Mouse (Mus musculus) macrophage (primary cell): ENCODE results near the gene Mrpl39. TPM values are rescaled to one million over a fixed set of nuclear protein-coding genes. Genes with fewer than 3 reads are reported as not detected.
A peak's percentile ranks its signal among the peaks of the same experiment; 100 is the strongest.

Source experiments
- H3K27ac ChIP-seq: fragments of 350-480 bp; formaldehyde crosslinking; 2 replicates; pipeline ENCODE4 v1.9.0; 2021
- H3K36me3 ChIP-seq: fragments of 350-480 bp; formaldehyde crosslinking; 2 replicates; pipeline ENCODE4 v1.9.0; 2021; ENCODE audit errors: inconsistent target
- H3K4me3 ChIP-seq: fragments of 350-480 bp; formaldehyde crosslinking; 2 replicates; pipeline ENCODE4 v1.9.0; 2021; ENCODE audit errors: inconsistent target
- H3K79me2 ChIP-seq: fragments of 350-480 bp; formaldehyde crosslinking; 2 replicates; pipeline ENCODE4 v1.9.0; 2021; ENCODE audit errors: inconsistent target
- WGBS: methylation state at CpG from one replicate; pipeline ENCODE4 v1.1.7; 2026; ENCODE audit warnings: inconsistent platforms; ENCODE audit not compliant: missing documents; 5-methylcytosine and 5-hydroxymethylcytosine counted together
- polyA plus RNA-seq: library from polyadenylated mRNA; stranded (reverse); fragments of 250-400 nt; gene quantifications from 3 replicates; pipeline ENCODE4 v1.2.4, GENCODE M21; 2018; ENCODE audit warnings: inconsistent platforms

Gene Mrpl39
- polyA plus RNA-seq, 1 experiment from 2014 or later: 30.4 TPM

DNA sequence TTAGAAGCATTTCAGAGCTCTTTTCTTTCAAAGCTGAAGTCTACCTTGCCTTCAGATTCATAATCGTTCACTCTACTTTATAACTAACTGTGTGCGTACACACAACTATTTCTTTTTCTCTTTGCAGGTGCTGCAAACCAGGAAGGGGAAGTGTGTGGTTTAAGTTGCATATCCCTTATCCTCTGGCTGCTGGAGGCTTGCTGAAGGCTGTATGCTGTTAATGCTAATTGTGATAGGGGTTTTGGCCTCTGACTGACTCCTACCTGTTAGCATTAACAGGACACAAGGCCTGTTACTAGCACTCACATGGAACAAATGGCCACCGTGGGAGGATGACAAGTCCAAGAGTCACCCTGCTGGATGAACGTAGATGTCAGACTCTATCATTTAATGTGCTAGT is 21.6 kb downstream of the Mrpl39 start:
- H3K4me3 ChIP-seq: no peak overlapping the region
- no peaks in the 10 kb centered on the region for H3K79me2 ChIP-seq
- no peak overlapping the region for H3K27ac ChIP-seq
- 37% methylated on average over 4 of the region's 4 CpGs for whole genome bisulfite sequencing
- H3K36me3 ChIP-seq: 0 out of 2 replicates have a peak, but pooled peaks cover 9% of the 10 kb centered on the region

DNA sequence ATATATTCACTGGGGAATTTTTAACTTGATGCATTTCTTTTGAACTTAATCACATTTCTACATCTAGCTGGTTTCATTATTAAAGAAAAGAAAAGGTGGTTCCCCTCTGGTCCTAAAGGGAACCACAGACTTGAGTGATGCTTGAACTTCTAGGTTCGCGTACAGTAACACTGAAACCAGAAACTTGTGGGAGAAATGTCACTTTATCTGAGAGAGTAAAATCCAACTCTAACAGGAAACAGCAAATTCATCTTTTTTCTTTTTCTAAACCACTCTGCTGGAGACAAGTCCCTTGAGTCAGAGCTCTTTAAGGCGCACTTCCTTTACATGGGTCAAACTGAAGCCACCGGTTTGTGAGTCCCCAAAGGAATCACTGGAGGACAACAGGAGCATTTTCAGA is 22.4 kb downstream of the Mrpl39 start:
- Histone ChIP-seq H3K27ac (no peak overlapping the region), H3K36me3 (0 out of 2 replicates have a peak, but pooled peaks cover 2% of the 10 kb centered on the region), H3K79me2 (no peaks in the 10 kb centered on the region), H3K4me3 (no peak overlapping the region)
- 27% methylated on average over 4 of the region's 4 CpGs for WGBS

DNA sequence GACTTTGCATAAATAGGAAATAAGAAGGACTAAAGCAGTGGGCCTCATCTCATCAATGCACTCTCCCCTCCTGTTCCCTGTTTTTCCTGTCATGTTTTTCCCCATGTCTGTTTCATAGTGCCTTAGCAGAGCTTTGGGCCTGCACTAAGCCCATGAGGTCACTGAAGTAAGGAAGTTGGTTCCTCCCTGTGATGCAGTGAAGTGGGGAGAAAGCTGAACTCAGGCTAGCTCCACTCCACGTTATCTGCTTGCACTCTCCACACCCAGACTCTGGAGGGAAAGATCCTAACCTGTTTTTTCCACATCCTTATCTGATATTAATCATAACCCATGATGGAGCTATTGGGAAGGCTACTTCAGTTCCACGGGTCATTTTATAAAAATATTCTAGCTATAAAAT is 26.9 kb downstream of the Mrpl39 start:
- 77% methylated on average over 2 of the region's 2 CpGs for WGBS
- Histone ChIP-seq H3K79me2 (no peaks in the 10 kb centered on the region), H3K27ac (no peak overlapping the region), H3K36me3 (no peaks in the 10 kb centered on the region), H3K4me3 (no peak overlapping the region)

DNA sequence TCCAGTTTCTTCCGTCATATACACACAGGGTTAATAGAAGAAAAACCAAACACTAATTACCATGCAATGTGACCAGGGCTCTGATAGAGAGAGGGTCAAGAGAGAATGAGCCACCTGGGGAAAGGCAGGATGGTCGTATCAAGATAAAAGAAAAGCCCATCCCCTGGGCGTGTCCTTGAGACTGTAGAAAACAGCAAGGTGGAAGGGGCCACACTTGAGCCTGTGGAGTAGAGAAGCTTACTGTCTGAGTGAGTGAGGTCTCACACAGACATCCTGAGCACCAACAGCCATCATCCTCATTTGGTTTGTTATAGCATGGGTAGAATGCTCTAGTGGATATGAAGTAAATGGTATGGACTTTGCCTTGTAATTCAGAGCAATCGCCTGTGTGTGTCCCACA is 27.7 kb downstream of the Mrpl39 start:
- Histone ChIP-seq H3K4me3 (no peak overlapping the region), H3K27ac (no peak overlapping the region), H3K79me2 (no peaks in the 10 kb centered on the region), H3K36me3 (no peaks in the 10 kb centered on the region)
- WGBS: 90% methylated on average over 4 of the region's 4 CpGs

DNA sequence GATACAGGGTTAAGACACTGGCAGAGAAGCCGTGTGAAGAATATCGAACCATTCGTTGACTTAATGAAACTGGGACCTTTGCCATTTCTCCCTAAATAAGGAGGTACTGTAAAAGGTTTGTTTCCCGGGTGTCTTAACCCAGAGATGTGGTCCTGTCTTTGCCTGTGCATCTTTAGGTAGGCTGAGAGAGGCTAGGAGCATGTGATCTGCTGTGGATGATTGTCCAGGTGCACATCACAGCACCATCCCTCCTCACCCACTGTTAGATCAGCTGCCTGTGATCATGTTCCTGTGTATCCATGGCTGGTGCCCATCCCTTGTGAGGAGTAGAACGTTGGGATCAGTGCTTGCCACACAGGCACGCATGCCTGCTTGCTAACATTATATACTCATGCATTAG is 29.0 kb downstream of the Mrpl39 start:
- Histone ChIP-seq H3K4me3 (no peak overlapping the region), H3K79me2 (no peaks in the 10 kb centered on the region), H3K27ac (no peak overlapping the region), H3K36me3 (no peaks in the 10 kb centered on the region)
- WGBS: 94% methylated on average over 6 of the region's 6 CpGs

DNA sequence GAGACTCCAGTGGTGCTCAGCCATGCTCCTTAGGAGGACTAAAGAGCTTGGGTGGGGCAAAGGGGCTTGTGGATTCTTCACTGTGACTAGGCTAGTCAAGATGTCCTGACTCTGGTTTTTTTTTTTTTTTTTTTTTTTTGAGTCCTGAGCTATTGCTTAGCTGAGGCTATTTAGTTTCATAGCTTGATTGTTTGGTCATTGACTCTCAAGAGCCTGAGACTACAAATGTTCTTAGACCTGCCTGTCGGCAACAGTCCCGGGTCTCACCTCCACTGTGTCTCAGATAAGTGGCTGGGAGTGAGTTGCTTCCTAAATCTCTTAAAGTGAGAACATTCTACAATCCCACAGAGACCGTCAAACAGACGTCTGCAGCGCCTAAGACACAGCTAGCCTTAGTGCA is 30.0 kb downstream of the Mrpl39 start:
- Histone ChIP-seq H3K36me3 (no peaks in the 10 kb centered on the region), H3K27ac (no peak overlapping the region), H3K4me3 (no peak overlapping the region), H3K79me2 (no peaks in the 10 kb centered on the region)
- 95% methylated on average over 5 of the region's 5 CpGs for WGBS

DNA sequence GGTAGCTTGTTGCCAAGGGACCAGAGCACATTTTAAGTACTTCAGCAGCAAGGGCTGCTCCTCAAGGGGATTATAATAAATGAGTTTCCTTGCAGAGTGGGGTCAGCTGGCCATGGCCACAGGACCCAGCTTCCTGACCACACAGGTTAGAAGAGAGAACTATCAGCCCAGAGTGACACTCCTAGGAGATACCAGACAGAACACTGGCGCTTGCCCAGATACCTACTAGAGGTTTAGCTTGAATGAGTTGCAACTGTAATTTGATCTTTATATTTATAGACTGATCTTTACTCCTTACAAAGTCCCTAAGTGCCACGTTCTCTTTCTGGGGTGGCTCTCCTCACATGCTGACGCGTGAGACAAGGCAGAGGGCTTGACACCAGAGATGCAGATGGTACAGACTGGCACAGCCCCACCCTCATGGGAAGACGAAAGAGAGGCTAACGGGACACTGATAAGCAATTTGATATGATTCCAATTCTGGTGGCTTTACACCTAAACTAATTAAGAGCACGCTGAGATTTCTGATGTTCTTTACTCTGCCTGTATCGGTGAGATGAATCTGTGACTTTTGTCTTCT is 30.8 kb downstream of the Mrpl39 start:
- no peaks in the 10 kb centered on the region for H3K79me2 ChIP-seq
- 83% methylated on average over 8 of the region's 8 CpGs for WGBS
- H3K27ac ChIP-seq: no peak overlapping the region
- no peaks in the 10 kb centered on the region for H3K36me3 ChIP-seq
- H3K4me3 ChIP-seq: no peak overlapping the region

DNA sequence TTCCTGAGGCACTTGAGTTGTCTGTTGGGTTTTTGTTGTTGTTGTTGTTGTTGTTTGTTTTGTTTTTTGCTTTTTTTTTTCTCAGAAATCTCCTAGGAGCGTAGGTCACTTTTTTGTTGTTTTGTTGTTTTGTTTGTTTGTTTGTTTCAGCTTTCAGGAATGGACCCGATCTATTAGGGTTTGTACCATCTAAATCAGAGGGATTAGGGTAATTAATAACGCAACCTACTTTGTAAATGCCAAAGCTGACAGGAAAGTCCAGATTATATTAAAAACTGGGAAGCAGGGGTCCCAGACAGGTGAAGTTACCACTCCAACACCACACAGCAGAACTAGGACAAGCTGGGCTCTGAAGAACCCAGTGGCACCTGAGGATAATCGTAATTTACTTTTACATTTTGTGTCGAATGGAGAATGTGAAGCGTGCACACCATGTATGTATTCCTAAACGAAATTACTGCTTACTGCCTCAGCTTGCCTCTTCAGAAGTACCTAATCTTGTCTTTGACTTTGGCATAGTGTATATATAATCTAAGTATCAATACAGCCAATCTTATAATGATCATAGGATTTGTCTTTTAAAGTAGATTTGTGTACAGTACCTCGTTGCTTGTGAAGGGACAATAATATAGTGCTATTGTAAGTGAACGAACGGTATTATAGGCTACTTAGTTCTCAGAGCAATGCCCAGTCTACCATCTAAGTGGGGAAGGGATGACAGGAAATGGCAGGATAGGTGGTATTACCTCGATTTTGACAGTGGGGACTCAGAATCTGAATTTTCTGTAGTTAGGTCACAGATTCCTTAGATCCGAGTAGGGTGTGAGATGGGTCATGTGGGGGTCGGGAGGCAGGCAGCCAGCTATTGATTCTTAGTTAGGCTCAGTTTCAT is 31.5 kb downstream of the Mrpl39 start:
- 66% methylated on average over 13 of the region's 13 CpGs for WGBS
- no peak overlapping the region; the same call in 1 of the 2 replicates for H3K4me3 ChIP-seq

DNA sequence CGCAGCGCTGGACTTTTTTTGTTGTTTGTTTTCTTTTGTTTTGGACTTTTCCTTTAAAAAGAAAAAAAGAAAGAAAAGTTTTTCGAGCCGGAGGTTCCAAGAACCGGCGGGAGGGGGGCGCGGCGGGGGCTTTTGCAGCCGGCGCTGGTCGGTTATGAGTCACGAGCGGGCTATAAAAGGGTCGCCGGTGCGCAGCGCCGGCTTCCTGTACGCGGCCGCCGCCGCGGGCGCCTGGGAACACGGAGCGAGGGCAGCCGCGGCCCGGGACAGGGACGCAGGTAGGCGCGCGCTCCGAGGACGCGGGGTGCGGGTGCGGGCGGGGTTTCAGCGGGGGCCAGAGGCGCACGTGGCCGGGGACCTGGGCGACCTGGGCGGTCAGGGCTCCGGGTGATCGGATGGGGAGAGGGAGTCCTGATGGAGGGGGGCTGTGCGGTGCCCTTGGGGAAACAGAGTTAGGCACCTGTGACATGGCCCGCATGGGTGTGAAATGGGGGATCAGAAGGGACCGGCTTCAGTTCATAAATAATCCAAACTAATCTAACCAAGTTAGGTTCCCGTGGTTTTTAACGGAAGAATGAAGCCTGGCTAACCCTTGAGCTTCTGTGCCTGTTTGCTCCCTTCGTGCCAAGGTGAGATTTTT is 32.3 kb downstream of the Mrpl39 start:
- WGBS: 2% methylated on average over 53 of the region's 55 CpGs

More for the DNA sequence above, 31.5 kb downstream of the Mrpl39 start:
- H3K27ac ChIP-seq: no peak overlapping the region
- H3K79me2 ChIP-seq: no peaks in the 10 kb centered on the region
- no peaks in the 10 kb centered on the region for H3K36me3 ChIP-seq

DNA sequence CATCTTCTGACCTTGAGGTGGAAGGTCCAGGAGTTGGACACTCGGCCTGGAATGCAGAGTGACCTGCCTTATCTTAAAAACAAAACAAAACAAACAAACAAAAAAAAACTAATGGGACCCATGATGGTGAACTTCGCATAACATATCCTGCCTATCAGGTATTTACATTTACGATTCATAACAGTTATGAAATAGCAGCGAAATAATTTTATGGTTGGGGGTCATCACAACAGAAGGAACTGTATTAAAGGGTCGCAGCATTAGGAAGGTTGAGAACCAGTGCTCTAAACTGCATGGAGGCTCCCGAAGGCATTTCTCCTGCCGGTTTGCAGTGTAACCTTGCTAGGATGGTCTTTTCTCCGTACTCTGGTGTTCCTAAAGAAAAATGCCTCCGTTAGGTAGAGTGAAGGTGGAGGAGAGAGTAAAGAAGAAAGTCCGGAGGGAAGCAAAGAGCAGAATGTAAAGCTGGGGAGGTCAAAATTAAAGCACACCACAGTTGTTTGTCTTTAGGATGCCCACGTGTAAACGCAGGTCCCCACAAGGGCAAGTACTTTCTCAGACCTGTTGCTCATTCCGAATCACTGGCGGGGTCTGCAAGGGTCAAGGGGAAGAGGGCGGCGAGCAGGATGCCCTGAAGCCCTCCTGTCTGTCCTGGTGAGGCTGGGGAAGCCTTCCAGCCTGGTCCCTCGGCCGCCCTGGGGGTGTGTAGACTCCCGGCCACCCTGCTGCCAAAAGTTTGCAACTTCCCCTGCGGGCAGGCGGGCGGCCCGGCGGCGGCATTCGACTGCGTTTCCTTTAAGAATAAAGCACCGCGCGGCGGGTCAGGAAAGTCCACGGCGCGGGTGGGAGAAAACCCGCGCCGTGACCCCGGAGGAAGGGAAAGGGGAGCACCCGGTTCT is 33.1 kb downstream of the Mrpl39 start:
- 22% methylated on average over 39 of the region's 39 CpGs for WGBS

More for the DNA sequence above, 32.3 kb downstream of the Mrpl39 start:
- Histone ChIP-seq H3K36me3 (no peaks in the 10 kb centered on the region), H3K4me3 (peak overlapping the region; percentile 31), H3K27ac (no peak overlapping the region), H3K79me2 (no peaks in the 10 kb centered on the region)

DNA sequence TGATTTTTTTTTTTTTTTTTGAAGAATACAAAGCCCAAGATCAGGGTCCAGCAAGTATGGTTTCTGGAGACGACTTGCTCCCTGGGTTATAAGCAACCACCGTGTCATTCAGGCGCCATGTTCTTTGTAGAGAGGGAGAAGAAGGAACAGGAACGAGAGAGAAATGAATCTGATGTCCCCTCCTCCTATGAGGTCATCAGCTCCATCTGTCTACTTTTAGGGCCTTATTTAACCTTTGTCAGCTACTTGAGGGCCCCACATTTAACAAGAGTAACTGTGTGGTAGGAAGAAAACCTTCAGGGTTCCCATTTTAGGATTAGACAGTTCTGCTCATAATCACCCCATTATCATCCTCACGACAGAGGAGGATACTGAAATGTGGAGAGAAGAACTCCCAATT is 34.5 kb downstream of the Mrpl39 start:
- Histone ChIP-seq H3K27ac (no peak overlapping the region), H3K4me3 (no peak overlapping the region), H3K36me3 (no peaks in the 10 kb centered on the region), H3K79me2 (no peaks in the 10 kb centered on the region)
- 85% methylated on average over 3 of the region's 5 CpGs for WGBS

More for the DNA sequence above, 33.1 kb downstream of the Mrpl39 start:
- no peak overlapping the region for H3K27ac ChIP-seq
- H3K79me2 ChIP-seq: no peaks in the 10 kb centered on the region
- no peaks in the 10 kb centered on the region for H3K36me3 ChIP-seq
- peak overlapping the region; percentile 31 for H3K4me3 ChIP-seq

DNA sequence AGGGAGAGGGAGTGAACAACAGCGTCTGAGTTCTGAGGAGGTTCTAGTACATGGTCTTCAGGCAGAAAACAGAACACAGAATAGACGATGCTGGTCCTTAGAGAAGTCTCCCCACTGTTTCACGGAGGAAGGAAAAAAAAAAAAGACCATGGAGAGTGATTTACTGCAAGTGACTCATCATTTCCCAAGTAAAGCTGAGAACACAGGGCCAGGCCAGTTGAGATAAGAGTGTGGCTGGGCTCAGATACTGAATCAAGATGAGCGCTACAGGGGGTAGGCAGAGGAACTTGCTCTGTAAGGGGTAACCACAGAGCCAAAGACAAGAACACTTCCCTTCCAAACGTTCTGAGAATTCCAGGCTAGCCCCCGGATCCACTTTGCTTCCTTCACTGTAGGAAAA is 36.8 kb downstream of the Mrpl39 start:
- WGBS: 8% methylated on average over 6 of the region's 6 CpGs
- no peak overlapping the region for H3K27ac ChIP-seq
- no peak overlapping the region for H3K4me3 ChIP-seq
- H3K36me3 ChIP-seq: no peaks in the 10 kb centered on the region
- H3K79me2 ChIP-seq: no peaks in the 10 kb centered on the region

DNA sequence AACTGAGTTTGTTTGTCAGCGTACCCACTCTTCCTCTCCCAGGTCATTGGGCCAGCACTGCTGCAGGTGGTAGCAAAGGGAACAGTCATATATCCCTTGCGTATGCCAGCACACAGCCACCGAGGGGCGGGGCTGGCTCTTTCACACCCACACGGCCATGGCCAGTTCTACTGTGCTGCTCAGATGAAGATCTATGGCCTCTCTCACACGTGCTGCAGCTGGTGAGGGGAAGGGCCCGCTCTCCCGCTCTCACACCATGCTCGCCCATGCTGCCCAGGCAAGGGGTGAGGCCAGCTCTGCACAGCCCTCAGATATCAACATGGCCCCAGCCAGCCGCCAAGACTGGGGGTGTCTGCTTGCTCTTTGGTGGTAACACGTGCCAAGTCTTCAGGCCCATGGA is 39.4 kb downstream of the Mrpl39 start:
- no peak overlapping the region for H3K4me3 ChIP-seq
- H3K36me3 ChIP-seq: no peaks in the 10 kb centered on the region
- no peaks in the 10 kb centered on the region for H3K79me2 ChIP-seq
- no peak overlapping the region for H3K27ac ChIP-seq
- 83% methylated on average over 11 of the region's 11 CpGs for WGBS

DNA sequence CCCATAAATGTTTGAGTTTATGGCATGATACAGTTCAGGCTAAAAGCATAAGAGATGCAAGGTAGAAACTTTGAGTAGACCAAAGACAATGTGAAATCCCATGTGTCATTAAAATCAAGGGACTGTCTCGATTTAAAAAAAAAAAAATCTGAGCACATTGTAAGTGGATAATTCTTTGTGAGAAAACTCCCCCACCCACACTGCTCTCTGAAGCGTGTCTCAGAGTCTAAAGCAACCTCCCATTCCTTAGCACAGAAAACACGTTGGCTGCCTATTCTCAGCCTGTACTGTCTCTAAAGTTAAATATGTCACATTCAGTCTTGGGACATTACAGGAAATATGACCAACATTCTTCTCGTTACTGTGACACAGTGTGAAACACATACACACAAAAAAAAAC is 53.6 kb downstream of the Mrpl39 start:
- Histone ChIP-seq H3K4me3 (no peak overlapping the region), H3K79me2 (no peaks in the 10 kb centered on the region), H3K36me3 (no peaks in the 10 kb centered on the region), H3K27ac (no peak overlapping the region)
- WGBS: 91% methylated on average over 4 of the region's 4 CpGs
